Mouse (Mus musculus): Measurements from ENCODE around the gene Pigm. TPM values are rescaled to one million over a fixed set of nuclear protein-coding genes. Genes with fewer than 3 reads are reported as not detected.

Pigm gene
- polyA plus RNA-seq, 1 experiment from 2014 or later, result 6.4 TPM

DNA sequence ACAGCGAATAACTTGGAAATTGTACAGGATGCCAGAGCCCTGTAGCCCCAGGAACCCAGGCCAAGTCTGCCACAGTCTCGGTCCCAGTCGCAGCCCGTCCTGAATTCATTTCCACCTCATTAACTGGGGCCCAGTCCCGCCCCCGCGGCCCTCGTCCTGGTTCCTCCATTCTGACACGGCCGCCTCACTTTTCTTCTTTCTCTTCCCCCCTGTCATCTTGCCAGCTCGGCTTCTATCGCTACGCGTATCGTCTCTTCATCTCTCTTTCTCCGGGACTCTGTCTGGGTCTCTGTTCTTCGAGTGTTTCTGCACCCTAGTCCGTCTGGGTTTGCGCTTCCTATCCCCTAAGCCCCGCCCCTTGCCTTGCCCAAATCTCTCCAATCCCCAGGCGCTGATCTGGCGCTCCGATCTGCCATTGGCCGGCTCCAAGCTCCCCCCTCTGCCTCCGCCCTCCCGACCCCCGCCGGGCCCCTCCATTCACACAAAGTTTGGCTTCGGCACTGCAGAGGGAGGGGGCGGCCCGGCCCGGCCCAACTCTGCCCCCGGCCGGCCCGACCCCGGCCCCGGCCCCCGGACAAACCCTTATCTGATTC lies 35.5 kb upstream of the Pigm start, which contains the start of gene Kcnj10:
Gene Kcnj10 (plus strand): TSS at position 482 of the 593 bp plus-strand sequence.
- H3K4me1 ChIP-seq (replicated peaks), result peaks cover 14% of the 10 kb centered on the region; the same call in 1 of the 2 replicates
- peak within 1 kb of the TSS; percentile 88 for H3K4me2 ChIP-seq (replicated peaks)
- ATAC-seq, result peak; percentile 95
- no peaks in the 10 kb centered on the region for H3K9me3 ChIP-seq
- H3K27ac ChIP-seq, result no peak within 1 kb of the TSS
- H3K36me3 ChIP-seq, result no peaks in the 10 kb centered on the region
- peak within 1 kb of the TSS; percentile 5; the same call in 1 of the 2 replicates for H3K9ac ChIP-seq
- peaks cover 34% of the 10 kb centered on the region for H3K27me3 ChIP-seq (replicated peaks)
- 2% methylated on average over 38 of the region's 38 CpGs for WGBS
- peak within 1 kb of the TSS; percentile 45 for H3K4me3 ChIP-seq (replicated peaks)

DNA sequence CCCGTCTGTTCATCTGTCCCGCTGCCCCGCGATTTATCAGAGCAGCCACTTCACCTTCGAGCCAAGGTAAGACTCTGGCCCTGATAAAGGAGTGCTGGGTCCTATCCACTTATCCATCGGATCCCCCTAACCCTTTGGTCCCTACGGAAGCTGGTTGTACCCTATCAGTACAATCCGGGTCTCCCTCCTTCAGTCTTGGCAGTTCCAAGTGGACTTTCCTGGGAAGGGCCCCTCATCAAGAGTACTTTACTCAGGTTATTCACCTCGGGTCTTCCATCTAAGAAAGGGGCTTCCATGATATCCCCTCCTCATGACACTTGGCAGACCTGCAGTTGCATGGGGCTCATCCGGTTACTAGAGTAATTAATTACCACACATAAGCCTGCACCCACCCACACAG lies 35.0 kb upstream of the Pigm start:
- H3K9ac ChIP-seq, result peak overlapping the region; percentile 5; the same call in 1 of the 2 replicates
- peak; percentile 15; the same call in 1 of the 2 replicates for ATAC-seq

GRCm38 (mm10) chr1:172342729-172343128 lies 33.6 kb upstream of the Pigm start:
- H3K27ac ChIP-seq, result no peak overlapping the region
- no peak overlapping the region for H3K4me3 ChIP-seq (replicated peaks)
- no peak overlapping the region for H3K4me2 ChIP-seq (replicated peaks)
- peaks cover 31% of the 10 kb centered on the region for H3K27me3 ChIP-seq (replicated peaks)
- 83% methylated on average over 3 of the region's 3 CpGs for WGBS
- no peaks in the 10 kb centered on the region for H3K36me3 ChIP-seq
- H3K9ac ChIP-seq, result no peak overlapping the region
- peaks cover 14% of the 10 kb centered on the region; the same call in 1 of the 2 replicates for H3K4me1 ChIP-seq (replicated peaks)
- ATAC-seq, result no peak
- no peaks in the 10 kb centered on the region for H3K9me3 ChIP-seq

More for the DNA sequence above, 35.0 kb upstream of the Pigm start:
- no peak overlapping the region for H3K27ac ChIP-seq
- peaks cover 31% of the 10 kb centered on the region for H3K27me3 ChIP-seq (replicated peaks)
- H3K36me3 ChIP-seq, result no peaks in the 10 kb centered on the region
- H3K4me2 ChIP-seq (replicated peaks), result peak overlapping the region; percentile 88
- 15% methylated on average over 10 of the region's 10 CpGs for WGBS
- H3K4me3 ChIP-seq (replicated peaks), result peak overlapping the region; percentile 45
- H3K4me1 ChIP-seq (replicated peaks), result peaks cover 14% of the 10 kb centered on the region; the same call in 1 of the 2 replicates
- no peaks in the 10 kb centered on the region for H3K9me3 ChIP-seq

- peaks cover 14% of the 10 kb centered on the region; the same call in 1 of the 2 replicates for H3K4me1 ChIP-seq (replicated peaks)
- no peaks in the 10 kb centered on the region for H3K36me3 ChIP-seq
- H3K27ac ChIP-seq, result no peak overlapping the region
- no peaks in the 10 kb centered on the region for H3K9me3 ChIP-seq
- WGBS, result 56% methylated on average over 3 of the region's 3 CpGs
- H3K27me3 ChIP-seq (replicated peaks), result peaks cover 31% of the 10 kb centered on the region
- no peak for ATAC-seq
- no peak overlapping the region for H3K9ac ChIP-seq
- no peak overlapping the region for H3K4me3 ChIP-seq (replicated peaks)
- no peak overlapping the region for H3K4me2 ChIP-seq (replicated peaks)
Measured at GRCm38 (mm10) chr1:172343914-172344313, 32.4 kb upstream of the Pigm start.

GRCm38 (mm10) chr1:172344820-172345219 lies 31.5 kb upstream of the Pigm start:
- H3K27me3 ChIP-seq (replicated peaks), result peaks cover 29% of the 10 kb centered on the region
- no peak overlapping the region for H3K9ac ChIP-seq
- no peak overlapping the region for H3K4me2 ChIP-seq (replicated peaks)
- no peak overlapping the region for H3K27ac ChIP-seq
- H3K4me3 ChIP-seq (replicated peaks), result no peak overlapping the region
- H3K4me1 ChIP-seq (replicated peaks), result peaks cover 14% of the 10 kb centered on the region; the same call in 1 of the 2 replicates
- no peak; the same call in 1 of the 2 replicates for ATAC-seq
- H3K9me3 ChIP-seq, result no peaks in the 10 kb centered on the region
- no peaks in the 10 kb centered on the region for H3K36me3 ChIP-seq
- WGBS, result 52% methylated on average over 7 of the region's 7 CpGs

- Histone ChIP-seq H3K27me3 (replicated peaks) (peaks cover 21% of the 10 kb centered on the region), H3K9ac (no peak overlapping the region)
- ATAC-seq, result no peak
Measured at GRCm38 (mm10) chr1:172346707-172347106, 29.6 kb upstream of the Pigm start.

GRCm38 (mm10) chr1:172347382-172347781 lies 29.0 kb upstream of the Pigm start:
- no peaks in the 10 kb centered on the region for H3K9me3 ChIP-seq
- H3K27me3 ChIP-seq (replicated peaks), result peaks cover 17% of the 10 kb centered on the region
- no peak overlapping the region for H3K4me2 ChIP-seq (replicated peaks)
- H3K36me3 ChIP-seq, result no peaks in the 10 kb centered on the region
- no peak overlapping the region for H3K4me3 ChIP-seq (replicated peaks)
- H3K27ac ChIP-seq, result no peak overlapping the region
- 82% methylated on average over 12 of the region's 12 CpGs for WGBS
- ATAC-seq, result no peak
- no peak overlapping the region for H3K9ac ChIP-seq
- no peaks in the 10 kb centered on the region for H3K4me1 ChIP-seq (replicated peaks)

More at GRCm38 (mm10) chr1:172346707-172347106, 29.6 kb upstream of the Pigm start:
- Histone ChIP-seq H3K4me3 (replicated peaks) (no peak overlapping the region), H3K4me2 (replicated peaks) (no peak overlapping the region), H3K36me3 (no peaks in the 10 kb centered on the region), H3K27ac (no peak overlapping the region), H3K9me3 (no peaks in the 10 kb centered on the region), H3K4me1 (replicated peaks) (no peaks in the 10 kb centered on the region)
- 82% methylated on average over 10 of the region's 10 CpGs for WGBS

- ATAC-seq, result no peak
- Histone ChIP-seq H3K36me3 (no peaks in the 10 kb centered on the region), H3K4me2 (replicated peaks) (no peak overlapping the region), H3K4me1 (replicated peaks) (no peaks in the 10 kb centered on the region), H3K4me3 (replicated peaks) (no peak overlapping the region), H3K27ac (no peak overlapping the region), H3K9me3 (no peaks in the 10 kb centered on the region), H3K27me3 (replicated peaks) (peaks cover 11% of the 10 kb centered on the region), H3K9ac (no peak overlapping the region)
- WGBS, result 78% methylated on average over 5 of the region's 5 CpGs
Measured at GRCm38 (mm10) chr1:172349504-172349903, 26.8 kb upstream of the Pigm start.

DNA sequence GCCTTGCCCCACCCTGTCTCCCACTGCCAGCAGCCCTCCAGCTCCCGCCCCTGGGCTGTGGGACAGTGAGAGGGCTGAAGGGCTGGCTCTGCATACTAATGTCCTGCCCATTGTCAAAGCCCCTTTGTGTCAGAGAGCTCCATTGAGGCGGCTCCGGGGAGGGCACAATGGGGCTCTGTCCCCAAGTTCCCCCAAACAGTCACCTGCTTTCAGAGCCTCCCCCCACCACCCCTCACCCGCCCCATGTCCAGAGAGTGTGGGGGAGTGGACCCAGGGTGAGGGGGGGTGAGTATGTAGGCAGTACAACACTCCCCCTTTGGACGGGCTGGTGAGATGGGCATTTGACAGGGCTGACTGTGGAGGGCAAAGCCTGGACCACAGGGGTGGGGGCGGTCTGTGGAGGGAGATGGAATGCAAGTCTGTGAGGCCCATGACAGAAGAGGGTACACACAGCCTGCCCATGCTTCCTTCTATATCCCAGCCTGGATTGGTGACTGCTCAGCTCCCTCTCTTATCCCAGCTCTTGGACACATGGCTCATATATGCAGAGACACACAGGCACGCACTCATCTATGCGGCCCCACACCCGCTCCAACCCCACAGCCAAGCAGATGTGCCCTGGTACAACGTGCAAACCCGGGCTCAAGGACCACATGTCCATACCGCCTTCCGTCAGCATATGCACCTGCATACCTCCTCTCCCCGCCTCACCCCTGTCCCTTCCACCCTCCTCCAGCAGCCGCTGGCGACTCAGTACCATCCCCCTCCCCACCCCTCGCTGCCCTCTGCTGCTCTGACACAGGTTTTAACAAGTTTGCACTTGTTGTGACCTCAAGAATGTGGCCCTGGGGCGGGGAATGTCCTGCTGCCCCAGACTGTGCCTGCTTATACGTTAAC lies 26.2 kb upstream of the Pigm start:
- no peaks in the 10 kb centered on the region for H3K9me3 ChIP-seq
- 15% methylated on average over 18 of the region's 19 CpGs for WGBS
- H3K9ac ChIP-seq, result no peak overlapping the region
- H3K4me3 ChIP-seq (replicated peaks), result no peak overlapping the region
- H3K4me1 ChIP-seq (replicated peaks), result no peaks in the 10 kb centered on the region
- peaks cover 11% of the 10 kb centered on the region for H3K27me3 ChIP-seq (replicated peaks)
- H3K27ac ChIP-seq, result no peak overlapping the region
- H3K4me2 ChIP-seq (replicated peaks), result no peak overlapping the region
- no peaks in the 10 kb centered on the region for H3K36me3 ChIP-seq
- peak; percentile 72 for ATAC-seq

- H3K4me3 ChIP-seq (replicated peaks), result no peak overlapping the region
- no peak overlapping the region for H3K27ac ChIP-seq
- no peak overlapping the region for H3K4me2 ChIP-seq (replicated peaks)
- ATAC-seq, result no peak
- peaks cover 11% of the 10 kb centered on the region for H3K27me3 ChIP-seq (replicated peaks)
- no peak overlapping the region for H3K9ac ChIP-seq
- WGBS, result 63% methylated on average over 6 of the region's 6 CpGs
- H3K9me3 ChIP-seq, result no peaks in the 10 kb centered on the region
- no peaks in the 10 kb centered on the region for H3K4me1 ChIP-seq (replicated peaks)
- H3K36me3 ChIP-seq, result no peaks in the 10 kb centered on the region
Measured at GRCm38 (mm10) chr1:172352001-172352400, 24.3 kb upstream of the Pigm start.

DNA sequence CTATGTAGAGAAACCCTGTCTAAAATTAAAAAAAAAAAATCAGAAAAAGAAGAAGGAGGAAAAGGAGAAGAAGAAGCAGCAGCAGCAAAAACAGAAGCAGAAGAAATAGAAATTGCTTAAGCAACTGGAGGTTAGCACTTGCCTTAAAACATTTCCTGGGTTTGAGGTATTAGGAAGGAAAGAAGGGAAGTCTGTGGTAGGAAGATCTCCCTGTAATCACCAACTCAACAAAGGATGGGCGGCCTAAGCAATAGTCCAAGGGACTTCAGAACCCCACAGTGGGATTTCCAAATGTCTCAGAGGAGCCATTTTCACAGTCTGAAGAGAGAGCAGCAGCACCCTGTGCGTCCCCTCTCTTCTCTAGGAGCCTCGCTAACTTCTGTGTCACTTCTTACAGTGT lies 23.9 kb upstream of the Pigm start:
- Histone ChIP-seq H3K4me2 (replicated peaks) (no peak overlapping the region), H3K4me3 (replicated peaks) (no peak overlapping the region), H3K4me1 (replicated peaks) (no peaks in the 10 kb centered on the region), H3K36me3 (no peaks in the 10 kb centered on the region), H3K9me3 (no peaks in the 10 kb centered on the region), H3K9ac (no peak overlapping the region), H3K27me3 (replicated peaks) (peaks cover 11% of the 10 kb centered on the region), H3K27ac (no peak overlapping the region)
- WGBS, result 80% methylated on average over 3 of the region's 3 CpGs
- no peak for ATAC-seq

DNA sequence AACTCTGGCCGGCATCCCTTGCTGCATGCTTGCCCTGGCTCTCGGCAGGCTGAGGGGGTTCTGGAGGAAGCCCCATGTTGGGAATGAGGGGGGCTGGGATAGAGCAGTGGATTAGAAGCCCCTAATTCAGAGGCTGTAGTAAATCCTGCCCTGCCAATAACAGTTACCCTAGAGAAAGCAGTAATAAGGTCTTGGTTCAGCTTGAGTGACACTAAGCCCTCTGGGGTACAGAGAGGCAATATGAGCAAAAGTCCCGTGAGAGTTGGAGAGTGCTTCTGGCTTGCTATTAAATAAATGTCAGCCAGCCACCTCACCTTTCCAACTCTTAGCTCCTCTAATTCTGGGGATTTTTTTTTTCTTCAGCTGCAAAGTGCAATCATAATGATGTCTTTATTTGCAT lies 21.0 kb upstream of the Pigm start:
- Histone ChIP-seq H3K4me2 (replicated peaks) (no peak overlapping the region), H3K9me3 (no peaks in the 10 kb centered on the region), H3K4me3 (replicated peaks) (no peak overlapping the region), H3K4me1 (replicated peaks) (no peaks in the 10 kb centered on the region), H3K27me3 (replicated peaks) (peaks cover 11% of the 10 kb centered on the region), H3K27ac (no peak overlapping the region), H3K36me3 (no peaks in the 10 kb centered on the region), H3K9ac (no peak overlapping the region)
- no peak for ATAC-seq
- WGBS, result 54% methylated on average over 3 of the region's 3 CpGs

All from intestine, embryonic 15.5 days (tissue).